Mouse (Mus musculus) small intestine, adult 2 months (tissue): ENCODE data around the gene Lrfn2.

Experiments used
- CTCF ChIP-seq: fragments of 200-500 bp; IDR thresholded peaks from 2 replicates; pipeline ENCODE4 v1.5.1; 2012; ENCODE audit warnings: low read depth, mild to moderate bottlenecking, control low read depth, inconsistent platforms, low read length, moderate library complexity, mixed read lengths; ENCODE audit not compliant: insufficient replicate concordance, insufficient read length; ENCODE audit errors: extremely low read depth
- POLR2A ChIP-seq: fragments of 200-500 bp; IDR thresholded peaks from 2 replicates; pipeline ENCODE4 v1.6.1; 2012; ENCODE audit warnings: low read depth, mild to moderate bottlenecking, control low read depth, inconsistent platforms, low read length, moderate library complexity

- TF ChIP-seq CTCF (no peak), POLR2A (no peak)
These were observed 105.2 kb downstream of the Lrfn2 start for GRCm38 (mm10) chr17:49037163-49037950.
